Mouse (Mus musculus) thymus, postnatal 36 days (tissue): ENCODE measurements around the gene Srpk3.
"Not testable (repeated sequence)": the region's sequence is repeated elsewhere in the genome, so short reads cannot be mapped to it uniquely, and the experiment has no call there.

Experiments used
- DNase-seq, 2 experiments: peaks; one replicate each; pipeline ENCODE4 v3.0.0; 2022; ENCODE audit warnings: mixed read lengths in 2 of 2

The Srpk3 gene

DNA sequence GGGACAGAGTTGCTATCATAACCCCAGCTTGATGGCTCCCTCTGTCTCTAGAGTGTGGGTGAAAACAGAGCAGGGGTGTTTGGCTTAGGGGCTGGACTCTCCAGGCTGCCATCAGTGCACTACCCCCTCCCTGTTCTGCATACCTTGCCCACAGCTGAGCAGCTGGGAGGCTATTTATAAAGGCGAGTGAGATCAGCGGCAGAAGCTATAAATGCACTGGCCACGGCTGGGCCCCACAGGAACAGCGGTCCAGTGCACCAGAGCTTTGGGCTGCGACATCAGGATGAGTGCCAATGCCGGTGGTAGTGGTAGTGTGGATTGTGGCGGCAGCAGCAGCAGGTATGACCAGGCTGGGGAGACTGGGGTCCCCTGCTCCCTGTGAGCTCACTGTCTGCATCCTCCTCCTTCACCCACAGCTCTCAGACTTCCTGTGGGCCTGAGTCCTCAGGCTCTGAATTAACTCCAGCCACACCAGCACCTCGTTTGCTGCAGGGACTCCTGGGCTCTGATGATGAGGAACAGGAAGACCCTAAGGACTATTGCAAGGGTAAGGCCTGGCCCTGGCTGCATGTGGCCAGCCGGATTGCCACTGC is at the start of gene Srpk3:
Gene Srpk3 (plus strand): TSS at position 238 of the 593 bp plus-strand sequence.
- no peak for DNase-seq

DNA sequence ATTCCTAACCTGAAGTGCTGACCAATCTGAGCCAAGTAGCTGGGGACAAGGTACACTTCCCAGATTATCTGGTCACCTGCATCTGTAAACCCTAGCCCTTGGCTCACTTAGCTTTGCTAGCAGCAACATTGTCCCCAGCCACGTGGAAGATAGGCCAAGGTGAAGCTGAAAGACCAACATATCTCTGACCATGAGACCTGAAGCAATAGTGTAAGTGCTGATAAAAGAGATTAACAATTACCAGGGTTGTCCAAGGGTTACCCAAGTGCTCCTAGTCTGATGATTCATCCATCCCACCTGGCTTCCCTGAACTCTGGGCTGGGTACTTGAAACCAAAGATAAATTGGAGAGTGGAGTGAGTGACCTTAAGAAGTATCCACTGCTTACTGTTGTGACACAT is 43.3 kb upstream of the Srpk3 start:
- DNase-seq = no peak

DNA sequence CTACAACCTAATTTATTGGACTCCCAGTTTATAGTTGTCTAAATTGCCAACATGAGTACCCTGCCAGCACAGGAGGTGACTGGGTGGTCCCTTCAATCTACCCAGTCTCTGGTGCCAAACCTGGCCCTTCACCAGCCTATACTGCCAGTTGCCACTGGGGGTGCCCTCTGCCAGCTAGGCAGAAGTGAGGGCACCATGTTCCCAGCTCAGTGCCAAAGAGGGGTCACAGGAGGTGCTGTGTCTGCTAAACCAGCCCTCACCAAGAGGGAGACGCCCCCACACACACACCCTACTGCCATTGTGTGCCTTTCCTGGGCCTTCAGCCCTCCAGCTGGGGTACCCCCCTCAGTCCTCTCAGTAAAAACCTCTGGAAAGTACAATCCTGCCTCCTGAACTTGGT is 36.0 kb upstream of the Srpk3 start:
- DNase-seq = peak; percentile 3 to 16

DNA sequence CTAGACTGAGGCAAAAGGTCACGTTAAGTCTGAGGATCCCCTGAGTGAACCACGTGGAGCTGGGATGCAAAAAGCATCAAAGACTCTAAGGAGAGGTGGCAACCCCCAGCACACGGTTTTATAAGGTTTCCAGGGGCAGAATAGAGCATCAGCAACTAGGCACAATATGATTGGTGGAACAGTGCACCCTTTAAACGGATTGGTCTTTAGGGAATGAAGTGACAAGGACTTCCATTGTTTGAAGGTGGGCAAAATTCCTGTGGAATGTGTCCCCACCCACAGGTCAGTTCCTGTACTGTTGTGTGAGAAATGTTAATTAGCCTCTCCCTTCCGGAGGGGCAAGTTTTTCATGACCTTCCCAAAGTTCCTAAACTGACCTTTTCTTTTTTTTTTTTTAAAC is 35.1 kb upstream of the Srpk3 start:
- DNase-seq = no peak

DNA sequence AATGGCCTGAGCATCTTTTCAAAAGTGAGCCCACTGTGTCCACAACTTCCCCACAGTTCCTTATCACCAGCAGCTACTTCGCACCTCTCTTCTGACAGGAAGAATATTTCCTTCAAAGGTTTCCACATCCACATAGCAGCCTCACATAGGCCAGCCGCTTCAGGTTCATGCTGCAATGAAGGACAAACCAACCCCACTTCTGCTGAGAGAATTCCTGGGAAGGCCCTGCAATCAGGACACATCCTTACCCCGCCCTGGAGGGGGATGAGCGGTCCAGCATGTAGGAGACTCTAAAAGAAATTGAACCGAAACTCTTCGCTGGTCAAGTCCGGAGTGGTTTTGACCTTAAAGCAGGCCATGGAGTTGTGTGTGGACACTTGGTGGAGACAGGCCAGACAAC is 34.4 kb upstream of the Srpk3 start:
- DNase-seq = not testable (repeated sequence)

DNA sequence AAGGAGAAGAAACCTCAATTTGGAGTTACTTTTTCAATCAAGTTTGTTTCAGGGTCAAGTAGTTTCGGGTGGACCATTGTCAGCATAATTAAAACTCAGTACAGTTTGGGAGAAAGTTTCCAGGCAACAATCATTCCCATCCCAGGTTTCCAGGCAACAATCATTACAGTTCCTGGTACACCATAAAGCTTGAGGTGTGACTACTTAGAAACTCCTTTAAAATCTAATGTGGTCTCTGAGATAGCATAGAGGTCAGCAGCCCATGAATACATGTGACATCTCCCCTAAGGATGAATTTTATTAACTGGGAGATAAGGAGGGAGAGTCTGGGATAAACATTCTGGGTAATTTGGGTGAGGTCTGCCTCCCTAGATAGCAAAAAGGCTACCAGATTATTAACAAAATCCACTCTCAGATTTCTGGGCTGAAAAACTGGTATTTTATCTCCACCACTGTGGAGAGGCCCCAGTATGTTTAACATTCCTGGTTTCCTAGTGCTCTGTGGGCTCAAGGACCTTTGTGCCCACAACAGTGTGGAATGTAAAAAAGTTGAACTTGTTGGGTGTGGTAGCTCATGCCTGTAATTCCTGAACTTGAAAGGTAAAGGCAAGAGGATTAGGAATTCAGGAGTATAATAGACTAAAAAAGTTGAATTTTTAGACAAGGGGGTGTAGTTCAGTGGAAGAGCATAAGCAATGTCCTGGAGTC is 29.3 kb upstream of the Srpk3 start:
- no peak for DNase-seq

DNA sequence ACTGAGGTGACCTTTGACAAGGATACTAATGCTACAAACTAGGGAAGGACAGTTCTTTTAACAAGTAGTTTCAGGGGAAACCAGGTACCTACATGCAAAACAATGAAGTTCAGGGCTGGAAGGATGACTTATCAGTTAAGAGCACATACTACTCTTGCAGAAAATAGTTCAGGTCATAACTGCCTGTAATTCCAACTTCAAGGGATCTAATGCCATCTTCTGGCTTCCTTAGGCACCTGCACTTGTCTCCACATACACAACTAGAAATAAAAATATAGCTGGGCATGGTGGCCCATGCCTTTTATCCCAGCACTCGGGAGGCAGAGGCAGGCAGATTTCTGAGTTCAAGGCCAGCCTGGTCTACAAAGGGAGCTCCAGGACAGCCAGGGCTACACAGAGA is 25.2 kb upstream of the Srpk3 start:
- DNase-seq = no peak

DNA sequence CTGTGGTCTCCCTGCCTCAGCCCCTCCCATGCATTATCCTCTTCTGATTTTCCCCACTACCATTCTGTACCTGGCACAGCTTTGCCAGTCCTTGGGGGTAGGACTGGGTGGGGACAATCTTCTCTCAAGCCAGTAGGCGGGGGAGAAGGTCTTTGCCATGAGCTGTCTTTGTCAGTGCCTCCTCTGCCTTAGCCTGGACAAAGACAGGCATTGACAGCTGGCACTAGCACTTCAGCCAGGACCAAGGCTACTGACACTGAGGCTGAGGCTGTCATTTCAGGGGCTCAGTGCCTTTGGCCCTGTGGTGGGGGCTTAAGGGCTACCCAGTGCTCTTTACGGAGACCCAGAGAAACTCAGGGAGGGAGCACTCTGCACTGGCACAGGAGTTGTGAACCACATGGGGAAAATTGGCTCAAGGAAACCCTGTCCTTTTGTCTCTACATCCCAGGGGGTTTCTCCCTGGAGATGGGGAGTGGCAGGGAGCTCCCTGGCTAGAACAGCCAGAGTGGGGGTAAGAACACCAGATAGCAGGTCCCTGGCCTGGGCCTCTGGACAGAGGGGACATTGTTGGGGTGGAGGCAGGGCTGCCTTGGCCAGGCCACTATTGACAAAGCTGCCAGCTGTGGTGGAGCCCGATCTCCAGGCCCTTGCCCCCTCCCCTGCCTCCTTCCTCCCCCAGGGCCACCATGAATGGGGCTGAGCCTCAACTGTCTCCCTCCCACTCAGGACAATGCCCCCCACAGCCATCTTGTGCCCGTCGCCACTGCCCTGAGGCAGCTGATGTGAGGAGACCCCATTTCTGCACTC is 17.7 kb upstream of the Srpk3 start, which contains the start of gene Plxnb3:
Gene Plxnb3 (plus strand): TSS at position 757 of the 807 bp plus-strand sequence.
- DNase-seq = no peak

DNA sequence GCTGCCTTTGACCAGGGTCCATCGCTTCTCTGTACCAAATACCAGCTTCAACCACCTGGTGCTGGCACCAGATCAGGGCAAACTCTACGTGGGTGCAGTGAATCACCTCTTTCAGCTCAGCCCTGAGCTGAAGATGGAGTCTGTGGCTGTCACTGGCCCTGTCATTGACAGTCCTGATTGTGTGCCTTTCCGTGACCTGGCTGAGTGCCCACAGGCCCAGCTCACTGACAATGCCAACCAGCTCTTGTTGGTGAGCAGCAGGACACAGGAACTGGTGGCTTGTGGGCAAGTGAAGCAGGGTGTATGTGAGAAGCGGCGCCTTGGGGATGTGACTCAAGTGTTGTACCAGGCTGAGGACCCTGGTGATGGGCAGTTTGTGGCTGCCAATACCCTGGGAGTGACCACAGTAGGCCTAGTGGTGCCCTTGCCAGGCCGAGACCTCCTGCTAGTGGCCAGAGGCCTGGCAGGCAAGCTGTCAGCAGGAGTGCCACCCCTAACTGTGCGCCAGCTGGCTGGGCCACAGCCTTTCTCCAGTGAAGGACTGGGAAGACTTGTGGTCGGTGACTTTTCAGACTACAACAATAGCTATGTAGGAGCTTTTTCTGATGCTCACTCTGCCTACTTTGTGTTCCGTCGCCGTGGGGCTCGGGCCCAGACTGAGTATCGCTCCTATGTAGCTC is 15.5 kb upstream of the Srpk3 start:
- no peak for DNase-seq

DNA sequence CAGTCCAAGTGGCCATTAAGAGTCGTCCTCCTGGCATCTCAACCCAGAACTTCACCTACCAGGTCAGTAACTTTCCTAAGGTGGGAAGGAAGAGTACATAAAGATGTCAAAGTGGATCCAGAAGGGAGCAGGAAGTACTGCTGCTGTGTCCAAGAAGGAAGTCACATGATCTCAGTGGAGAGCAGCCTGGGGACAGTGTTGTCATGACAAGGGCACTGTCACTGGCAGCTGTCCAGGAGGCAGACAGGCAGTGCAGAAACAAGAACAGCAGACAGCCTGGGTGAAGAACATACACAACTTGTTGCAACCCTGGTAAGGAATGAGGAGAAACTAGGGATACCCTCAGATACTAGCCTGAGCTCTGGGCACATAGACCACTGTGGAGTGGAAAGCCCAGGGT is 8.9 kb upstream of the Srpk3 start:
- no peak for DNase-seq

DNA sequence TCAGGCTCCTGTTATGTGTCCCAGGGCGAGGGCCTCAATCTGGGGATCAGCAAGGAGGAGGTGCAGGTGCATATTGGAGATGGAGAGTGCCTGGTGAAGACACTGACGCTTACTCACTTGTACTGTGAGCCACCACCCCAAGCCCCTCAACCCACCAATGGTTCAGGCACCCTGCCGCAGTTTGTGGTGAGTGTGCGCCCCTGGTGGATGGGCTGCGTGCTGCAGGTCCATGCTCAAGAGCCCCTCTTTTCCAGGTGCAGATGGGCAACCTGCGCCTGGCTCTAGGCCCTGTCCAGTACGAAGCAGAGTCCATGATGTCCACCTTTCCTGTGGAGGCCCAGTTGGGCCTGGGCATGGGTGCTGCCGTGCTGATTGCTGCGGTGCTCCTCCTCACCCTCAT is 6.9 kb upstream of the Srpk3 start:
- DNase-seq = peak; percentile 34 to 40

DNA sequence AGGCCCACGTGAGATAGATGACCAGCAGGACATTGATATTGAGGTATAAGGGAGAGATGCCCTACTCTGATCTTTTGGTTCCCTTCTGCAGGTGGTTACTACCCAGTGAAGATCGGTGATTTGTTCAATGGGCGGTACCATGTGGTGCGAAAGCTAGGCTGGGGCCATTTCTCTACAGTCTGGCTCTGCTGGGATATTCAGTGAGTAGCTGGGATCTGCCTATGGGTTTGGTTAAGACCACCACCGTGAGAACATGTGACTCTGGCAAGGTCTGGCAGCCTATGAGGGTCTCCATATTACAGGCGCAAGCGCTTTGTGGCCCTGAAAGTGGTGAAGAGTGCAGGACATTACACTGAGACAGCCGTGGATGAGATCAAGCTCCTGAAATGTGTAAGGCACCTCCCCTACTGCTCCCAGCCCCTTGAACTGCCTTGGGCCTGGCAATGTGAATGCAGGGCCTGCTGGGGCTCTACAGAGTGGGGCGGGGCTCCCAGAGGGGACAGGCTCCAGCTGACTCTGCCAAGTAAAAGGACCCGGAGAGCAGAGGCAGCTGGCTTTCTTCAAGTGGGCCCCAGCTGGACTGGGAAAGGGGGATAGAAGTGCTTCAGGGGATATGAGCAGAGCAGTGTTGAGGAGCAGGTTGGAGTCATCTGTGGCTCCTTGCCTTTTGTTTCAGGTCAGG is 738 bp downstream of the Srpk3 start:
- DNase-seq = no peak

DNA sequence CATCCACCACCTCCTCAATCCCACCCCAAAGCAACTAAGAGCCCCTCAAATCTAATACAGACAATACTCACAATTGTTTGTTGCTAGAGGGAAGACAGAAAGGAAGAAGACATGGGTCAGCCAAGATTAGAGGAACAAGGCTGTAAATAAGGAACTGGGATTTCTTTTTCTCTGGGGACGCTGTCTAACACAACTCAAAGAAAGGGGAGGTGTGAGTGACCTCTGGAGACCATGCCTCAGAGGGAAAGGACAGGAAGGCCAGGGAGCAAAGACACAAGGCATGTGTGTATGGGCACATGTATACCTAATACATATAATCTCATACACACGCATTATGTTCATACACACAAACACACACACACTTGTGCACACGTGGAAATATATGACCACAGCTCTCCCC is 8.0 kb downstream of the Srpk3 start:
- no peak for DNase-seq

DNA sequence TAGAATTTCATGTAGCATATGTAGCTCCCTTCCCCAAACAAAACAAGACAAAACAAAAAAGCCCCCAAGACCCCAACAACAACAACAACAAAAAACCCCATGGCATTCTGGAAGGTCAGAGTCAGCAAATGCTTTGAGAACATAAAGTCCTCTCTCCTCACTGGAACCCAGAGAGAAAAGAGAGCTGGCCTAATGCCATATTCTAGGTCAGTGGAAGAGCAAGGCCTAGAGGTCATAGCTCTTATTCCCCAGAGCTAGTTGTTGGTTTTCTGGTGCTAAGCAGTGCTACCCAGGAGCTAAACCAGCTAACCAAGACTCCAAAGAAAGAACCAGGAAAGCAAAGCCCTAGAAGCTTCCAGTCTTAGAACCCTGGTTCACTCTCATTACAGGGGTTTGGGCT is 11.5 kb downstream of the Srpk3 start:
- no peak for DNase-seq

DNA sequence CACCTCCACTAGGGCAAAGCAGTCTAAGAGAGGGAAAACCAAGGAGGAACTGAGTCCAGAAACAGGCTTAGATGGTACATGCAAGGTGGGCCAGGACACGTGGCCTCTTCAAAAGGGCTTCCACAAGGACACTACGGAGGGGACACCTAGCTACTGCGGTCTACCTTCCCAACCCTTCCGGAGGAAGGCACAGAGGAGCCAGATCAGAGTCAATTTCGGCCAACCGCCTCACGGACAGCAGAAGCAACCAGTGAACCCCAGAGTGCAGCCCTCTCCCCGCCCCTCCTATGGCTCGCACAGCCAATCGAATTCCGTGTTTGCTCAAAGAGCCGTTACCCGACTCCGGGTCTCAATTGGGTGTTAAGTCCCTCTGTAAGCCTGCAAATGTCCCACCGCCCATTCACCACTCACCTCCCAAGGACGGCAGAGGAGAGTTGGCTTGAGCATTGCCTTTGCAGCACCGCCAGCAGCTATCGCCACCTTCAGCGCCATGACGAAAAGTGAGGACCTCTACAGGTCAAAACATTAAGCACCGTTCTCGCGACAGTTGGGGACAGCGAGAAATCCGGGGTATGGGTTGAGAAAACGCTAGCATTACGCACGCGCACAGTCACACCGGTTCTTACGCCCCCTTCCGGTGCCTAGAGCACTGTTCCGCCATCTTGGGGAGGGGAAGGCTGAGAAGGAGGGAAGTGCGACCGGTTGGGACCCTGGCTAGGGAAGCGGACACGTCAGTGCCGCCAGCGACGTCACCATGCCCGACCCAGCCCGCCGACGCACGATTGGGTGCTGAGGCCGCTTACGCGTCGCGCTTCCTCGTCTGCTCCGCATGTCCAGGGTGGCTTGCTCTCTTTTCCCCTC is 12.4 kb downstream of the Srpk3 start, which contains the start of the genes Idh3g and Ssr4:
Gene Idh3g (minus strand): TSS at position 534 of the 861 bp plus-strand sequence.
Gene Ssr4 (plus strand): TSS at position 665 of the 861 bp plus-strand sequence.
- peak; percentile 90 to 94 for DNase-seq

DNA sequence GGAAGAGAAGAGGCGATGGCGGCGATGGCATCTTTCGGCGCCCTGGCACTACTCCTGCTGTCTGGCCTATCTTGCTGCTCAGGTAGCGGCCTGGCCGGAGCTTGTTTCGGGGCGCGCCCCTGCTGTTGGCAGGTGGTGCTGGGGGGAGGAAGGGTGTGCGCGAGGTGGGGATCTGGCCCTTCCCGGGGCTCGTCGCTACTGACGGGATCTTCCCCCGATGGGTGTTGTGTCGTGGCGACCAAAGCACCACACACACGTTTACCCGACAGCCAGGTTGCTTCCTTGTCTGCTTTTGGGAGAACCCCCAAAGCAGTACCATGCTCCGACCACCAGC is 13.0 kb downstream of the Srpk3 start:
- no peak for DNase-seq

DNA sequence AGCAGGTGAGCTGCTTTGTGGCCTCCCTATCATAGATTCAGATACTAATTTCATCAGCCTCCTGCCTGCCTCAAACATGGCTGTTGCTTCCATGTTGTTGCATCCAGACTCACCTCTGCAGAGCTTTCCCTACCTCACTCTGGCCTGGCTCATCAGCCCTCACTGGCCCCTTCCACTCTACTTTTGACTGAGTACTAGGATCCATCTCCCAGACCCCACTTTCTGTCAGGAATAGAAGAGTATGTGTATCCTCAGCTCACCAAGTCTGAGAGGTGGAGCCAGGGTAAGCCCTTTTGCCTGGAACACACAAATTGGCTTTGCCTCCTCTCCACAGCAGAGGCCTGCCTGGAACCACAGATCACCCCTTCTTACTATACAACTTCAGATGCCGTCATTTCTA is 14.3 kb downstream of the Srpk3 start:
- DNase-seq = no peak

DNA sequence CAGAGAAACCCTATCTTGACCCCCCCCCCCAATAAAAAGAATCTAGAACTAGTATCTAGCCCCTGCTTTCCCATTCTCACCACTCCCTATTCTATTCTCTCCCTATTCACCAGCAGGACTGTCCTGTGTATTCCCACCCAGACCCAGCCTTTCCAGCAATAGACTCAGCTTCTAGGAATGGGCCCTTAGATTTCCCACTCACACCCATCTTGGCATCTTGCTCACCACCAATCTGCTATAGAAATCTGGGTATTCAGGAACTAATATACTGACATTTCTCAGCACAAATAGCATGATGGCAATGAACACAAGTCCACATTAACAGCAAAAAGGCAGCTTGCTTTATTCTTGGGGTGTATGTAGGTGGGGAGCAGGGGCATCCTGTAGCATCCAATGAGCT is 18.8 kb downstream of the Srpk3 start:
- no peak for DNase-seq

DNA sequence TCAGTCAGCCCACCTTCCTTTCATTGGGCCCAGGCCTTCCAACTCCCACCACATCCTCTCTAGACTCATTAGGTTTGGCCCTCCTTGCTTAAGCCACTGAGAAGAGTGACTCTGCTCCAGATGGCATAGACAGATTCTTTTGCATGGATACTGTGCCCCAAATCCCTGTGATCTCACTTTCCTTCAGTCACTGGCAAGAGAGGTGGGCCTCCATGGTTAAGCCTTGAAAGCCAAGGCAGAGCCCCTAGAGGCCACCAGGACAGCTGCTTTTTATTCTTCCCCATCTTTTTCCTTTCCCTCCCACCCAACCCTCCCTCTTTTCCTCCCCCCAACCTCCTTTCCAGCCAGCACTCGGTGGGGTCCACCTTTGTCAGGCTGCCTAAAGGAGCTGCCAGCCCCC is 19.3 kb downstream of the Srpk3 start:
- DNase-seq = no peak

DNA sequence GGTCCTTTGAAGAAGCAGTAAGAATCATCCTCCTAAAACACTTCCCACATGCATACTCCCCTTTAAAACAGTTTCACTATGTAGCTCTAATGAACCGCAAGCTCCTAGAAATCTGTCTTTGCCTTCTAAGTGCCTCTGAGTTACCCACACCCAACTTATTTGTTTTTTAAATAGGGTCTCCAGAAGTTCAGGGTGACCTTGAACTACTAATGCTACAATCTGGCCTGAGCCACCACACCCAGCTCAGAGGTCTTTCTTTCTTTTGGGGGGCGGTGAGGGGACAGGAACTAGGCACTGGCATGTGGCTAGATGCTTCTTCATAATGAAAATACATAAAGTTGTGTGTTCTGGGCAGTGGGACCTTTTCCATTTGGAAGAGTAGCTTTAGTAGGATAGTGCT is 23.3 kb downstream of the Srpk3 start:
- no peak for DNase-seq

DNA sequence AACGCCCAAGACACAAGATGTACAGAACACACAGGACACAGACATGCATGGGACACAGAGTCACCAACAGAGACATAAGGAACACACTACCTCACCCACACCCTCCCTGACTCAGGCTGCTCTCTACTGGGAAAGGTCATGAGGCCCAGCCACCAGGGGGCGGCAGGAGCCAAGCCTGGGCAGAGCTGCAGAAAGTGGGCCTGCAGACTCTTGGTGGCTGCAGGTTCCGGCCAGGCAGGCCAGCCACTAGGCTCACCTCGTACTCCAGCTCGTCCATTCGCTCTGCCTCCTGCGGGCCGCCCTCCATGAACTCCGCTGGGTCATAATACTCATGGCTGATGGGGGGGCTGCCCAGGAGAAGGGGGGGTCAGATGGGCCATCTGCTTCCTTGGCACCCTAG is 24.3 kb downstream of the Srpk3 start:
- peak; percentile 74 to 75 for DNase-seq

DNA sequence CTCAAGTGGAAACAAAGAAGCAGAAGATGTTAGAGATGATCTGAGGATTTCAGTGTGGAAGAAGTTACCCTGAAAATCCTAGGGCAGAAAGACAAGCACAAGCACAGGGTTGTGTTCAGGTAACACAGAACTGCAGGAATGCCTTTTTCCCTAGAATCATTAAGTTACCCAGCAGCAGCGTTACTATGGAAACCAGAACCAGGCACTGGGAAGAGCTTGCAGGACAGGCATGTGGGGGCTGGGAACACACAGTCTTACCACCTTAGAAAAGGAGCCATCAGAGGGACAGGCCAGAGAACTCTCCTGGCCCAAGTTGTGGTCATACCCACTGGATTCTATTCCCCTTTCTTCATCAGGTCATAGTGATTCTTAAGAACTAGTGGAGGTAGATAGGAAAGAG is 31.6 kb downstream of the Srpk3 start:
- DNase-seq = no peak
